Mouse (Mus musculus) liver, adult 2 months (tissue): ENCODE measurements at regions not wholly inside any gene's neighbourhood (a gene's known extent, or its start where the extent isn't known, plus 50 kb on each side); places are given as distances from the start of the nearest gene placed in this dataset.

ENCODE experiments used
- CTCF ChIP-seq: fragments of 200-500 bp; IDR thresholded peaks from 2 replicates; pipeline ENCODE4 v1.5.1; 2011; ENCODE audit warnings: low read depth, low read length, control low read depth
- POLR2A ChIP-seq: fragments of 200-500 bp; IDR thresholded peaks from 2 replicates; pipeline ENCODE4 v1.6.1; 2011; ENCODE audit warnings: low read length, control low read depth; ENCODE audit not compliant: insufficient read depth; ENCODE audit errors: extremely low read depth

GRCm38 (mm10) chr9:40608596-40608995, 61.8 kb upstream of the Gm21915 start:
- TF ChIP-seq CTCF (no peak), POLR2A (no peak)
